Mouse (Mus musculus): ENCODE results near the gene Gm9913. TPM values are rescaled to one million over a fixed set of nuclear protein-coding genes. Genes with fewer than 3 reads are reported as not detected.
A peak's percentile ranks its signal among the peaks of the same experiment; 100 is the strongest.

The Gm9913 gene
- polyA plus RNA-seq, 1 experiment = not detected

- H3K4me1 ChIP-seq = peaks cover 29% of the 10 kb centered on the region
- TF ChIP-seq GATA1 (IDR thresholded peaks at IDR 0.05; ENCODE audit: borderline replicate concordance, low read length) (no peak), FLI1 (IDR thresholded peaks at IDR 0.05; ENCODE audit: low read length) (no peak)
- no peaks in the 10 kb centered on the region for H3K9me3 ChIP-seq
- H3K27me3 ChIP-seq (replicated peaks) = peaks cover 39% of the 10 kb centered on the region
- H3K4me3 ChIP-seq (replicated peaks) = no peak overlapping the region
- no peaks in the 10 kb centered on the region for H3K36me3 ChIP-seq (replicated peaks; ENCODE audit: low read length)
These were observed 27.5 kb upstream of the Gm9913 start for GRCm38 (mm10) chr2:125477367-125477766.

GRCm38 (mm10) chr2:125478705-125479104 lies 26.2 kb upstream of the Gm9913 start:
- Histone ChIP-seq H3K4me3 (replicated peaks) (no peak overlapping the region), H3K27me3 (replicated peaks) (peaks cover 33% of the 10 kb centered on the region), H3K4me1 (peaks cover 23% of the 10 kb centered on the region), H3K9me3 (peaks cover 4% of the 10 kb centered on the region; the same call in 1 of the 2 replicates), H3K36me3 (replicated peaks; ENCODE audit: low read length) (no peaks in the 10 kb centered on the region)
- TF ChIP-seq GATA1 (IDR thresholded peaks at IDR 0.05; ENCODE audit: borderline replicate concordance, low read length) (no peak), FLI1 (IDR thresholded peaks at IDR 0.05; ENCODE audit: low read length) (no peak)

DNA sequence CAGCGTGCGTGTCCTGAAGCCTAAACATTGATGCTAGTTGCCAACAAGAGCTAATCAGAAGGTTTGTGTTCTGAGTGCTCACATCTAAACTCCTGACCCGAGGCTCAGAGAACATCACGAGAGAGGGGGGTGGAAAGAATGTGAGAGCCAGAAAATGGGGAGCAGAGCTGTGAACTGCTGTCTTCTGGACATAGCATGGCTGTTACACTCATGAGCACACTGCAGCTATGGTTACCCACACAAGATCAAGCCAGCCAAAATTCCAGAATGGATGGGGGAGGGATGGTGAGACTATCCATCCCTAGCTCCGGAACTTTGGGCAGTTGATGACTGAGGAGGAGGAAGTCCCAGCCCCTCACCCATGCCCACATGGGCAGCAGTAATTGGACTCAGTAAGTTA lies 24.8 kb upstream of the Gm9913 start:
- H3K27me3 ChIP-seq (replicated peaks) = peaks cover 39% of the 10 kb centered on the region
- H3K4me1 ChIP-seq = peaks cover 23% of the 10 kb centered on the region
- peaks cover 4% of the 10 kb centered on the region; the same call in 1 of the 2 replicates for H3K9me3 ChIP-seq
- H3K36me3 ChIP-seq (replicated peaks; ENCODE audit: low read length) = no peaks in the 10 kb centered on the region
- TF ChIP-seq FLI1 (IDR thresholded peaks at IDR 0.05; ENCODE audit: low read length) (no peak), GATA1 (IDR thresholded peaks at IDR 0.05; ENCODE audit: borderline replicate concordance, low read length) (no peak)
- H3K4me3 ChIP-seq (replicated peaks) = no peak overlapping the region

DNA sequence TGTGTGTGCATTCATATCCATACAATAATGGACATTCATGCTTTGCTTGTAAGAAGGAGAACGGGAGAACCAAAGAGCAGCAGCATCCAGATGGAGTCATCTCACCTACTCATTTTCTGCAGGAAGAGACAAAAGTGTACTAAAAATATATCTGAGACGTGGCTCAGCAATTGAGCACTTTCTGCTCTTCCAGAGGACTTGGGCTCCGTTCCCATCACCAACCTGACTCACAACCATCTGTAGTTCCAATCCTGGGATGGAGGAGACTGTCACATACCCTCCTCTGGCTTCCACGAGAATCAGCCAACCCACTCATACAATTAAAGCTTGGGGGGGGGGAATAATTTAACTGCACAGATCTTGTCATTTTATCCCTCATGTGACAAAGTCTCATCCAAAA lies 23.8 kb upstream of the Gm9913 start:
- Histone ChIP-seq H3K27me3 (replicated peaks) (peaks cover 47% of the 10 kb centered on the region), H3K9me3 (peaks cover 4% of the 10 kb centered on the region; the same call in 1 of the 2 replicates), H3K4me3 (replicated peaks) (no peak overlapping the region), H3K4me1 (peaks cover 16% of the 10 kb centered on the region), H3K36me3 (replicated peaks; ENCODE audit: low read length) (no peaks in the 10 kb centered on the region)
- TF ChIP-seq FLI1 (IDR thresholded peaks at IDR 0.05; ENCODE audit: low read length) (no peak), GATA1 (IDR thresholded peaks at IDR 0.05; ENCODE audit: borderline replicate concordance, low read length) (no peak)

DNA sequence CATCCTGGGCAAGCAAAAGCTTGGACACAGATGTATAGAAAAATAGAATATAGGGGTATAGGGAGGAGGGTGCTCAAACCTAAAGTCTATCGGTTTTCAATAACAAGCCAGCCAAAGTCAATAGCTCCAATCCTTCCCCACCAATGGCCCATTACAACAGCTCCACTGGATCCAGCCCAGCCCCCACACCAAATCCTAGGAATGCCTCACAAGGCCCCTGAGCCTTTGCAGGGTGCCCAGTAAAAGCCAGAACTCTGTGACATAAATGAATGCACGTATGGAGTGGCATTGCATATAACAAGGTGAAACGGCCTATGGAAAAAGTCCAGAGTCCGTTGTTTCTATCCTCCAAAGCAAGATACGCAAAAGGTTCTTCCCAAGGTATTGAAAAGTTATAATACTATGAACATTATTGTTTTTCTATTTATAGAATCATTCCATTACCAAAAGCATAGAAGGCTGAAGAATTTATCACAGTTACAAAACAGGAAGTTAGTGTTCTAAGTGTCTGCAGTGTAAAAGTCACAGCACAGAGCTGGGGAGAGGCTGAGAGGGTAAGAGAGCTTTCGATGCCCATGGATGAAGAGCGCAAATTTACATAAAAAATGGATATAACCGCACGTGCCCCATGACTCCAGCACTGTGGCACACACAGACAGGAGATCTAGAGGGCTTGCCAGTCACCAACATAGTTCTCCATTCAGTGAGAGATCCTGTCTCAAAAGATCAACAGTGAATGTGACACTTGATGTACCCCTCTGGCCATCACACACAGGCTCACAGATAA lies 23.2 kb upstream of the Gm9913 start:
- Histone ChIP-seq H3K27me3 (replicated peaks) (peaks cover 53% of the 10 kb centered on the region), H3K9me3 (peaks cover 4% of the 10 kb centered on the region; the same call in 1 of the 2 replicates), H3K4me1 (peaks cover 12% of the 10 kb centered on the region), H3K36me3 (replicated peaks; ENCODE audit: low read length) (no peaks in the 10 kb centered on the region), H3K4me3 (replicated peaks) (no peak overlapping the region)
- no peak for TF ChIP-seq FLI1 (IDR thresholded peaks at IDR 0.05; ENCODE audit: low read length)
- TF ChIP-seq GATA1 (IDR thresholded peaks at IDR 0.05; ENCODE audit: borderline replicate concordance, low read length) = no peak

GRCm38 (mm10) chr2:125484164-125484563 lies 20.7 kb upstream of the Gm9913 start:
- Histone ChIP-seq H3K9me3 (peaks cover 4% of the 10 kb centered on the region; the same call in 1 of the 2 replicates), H3K4me3 (replicated peaks) (no peak overlapping the region), H3K36me3 (replicated peaks; ENCODE audit: low read length) (no peaks in the 10 kb centered on the region), H3K27me3 (replicated peaks) (peaks cover 65% of the 10 kb centered on the region), H3K4me1 (peaks cover 20% of the 10 kb centered on the region)
- TF ChIP-seq FLI1 (IDR thresholded peaks at IDR 0.05; ENCODE audit: low read length) (no peak), GATA1 (IDR thresholded peaks at IDR 0.05; ENCODE audit: borderline replicate concordance, low read length) (no peak)

GRCm38 (mm10) chr2:125484910-125485309 lies 20.0 kb upstream of the Gm9913 start:
- Histone ChIP-seq H3K4me1 (peaks cover 20% of the 10 kb centered on the region), H3K27me3 (replicated peaks) (peaks cover 70% of the 10 kb centered on the region), H3K9me3 (peaks cover 4% of the 10 kb centered on the region; the same call in 1 of the 2 replicates), H3K36me3 (replicated peaks; ENCODE audit: low read length) (no peaks in the 10 kb centered on the region), H3K4me3 (replicated peaks) (no peak overlapping the region)
- TF ChIP-seq FLI1 (IDR thresholded peaks at IDR 0.05; ENCODE audit: low read length) = no peak
- no peak for TF ChIP-seq GATA1 (IDR thresholded peaks at IDR 0.05; ENCODE audit: borderline replicate concordance, low read length)

DNA sequence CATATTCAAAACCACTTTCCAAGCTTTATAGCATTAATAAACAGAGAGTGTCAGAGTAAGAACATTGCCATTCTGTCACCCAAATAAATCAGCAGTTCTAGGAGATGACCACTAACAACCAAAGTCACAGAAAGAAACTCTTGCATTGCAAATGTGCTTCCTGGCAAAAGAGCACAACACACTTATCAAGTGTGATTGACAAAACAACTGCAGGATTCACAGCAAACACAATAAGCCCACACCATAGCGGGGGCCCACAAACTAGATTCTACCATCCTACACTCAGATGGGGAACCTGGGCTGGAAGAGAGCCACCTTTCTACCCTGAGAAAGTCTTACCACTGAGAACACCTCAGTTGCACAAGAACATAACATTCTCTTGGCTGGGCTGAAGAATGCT lies 14.9 kb upstream of the Gm9913 start:
- no peak overlapping the region for H3K4me3 ChIP-seq (replicated peaks)
- TF ChIP-seq GATA1 (IDR thresholded peaks at IDR 0.05; ENCODE audit: borderline replicate concordance, low read length) (no peak), FLI1 (IDR thresholded peaks at IDR 0.05; ENCODE audit: low read length) (no peak)
- peaks cover 9% of the 10 kb centered on the region for H3K9me3 ChIP-seq

GRCm38 (mm10) chr2:125492050-125492900 lies 12.6 kb upstream of the Gm9913 start:
- H3K4me3 ChIP-seq (replicated peaks) = peak overlapping the region; percentile 46
- H3K36me3 ChIP-seq (replicated peaks; ENCODE audit: low read length) = no peaks in the 10 kb centered on the region
- TF ChIP-seq GATA1 (IDR thresholded peaks at IDR 0.05; ENCODE audit: borderline replicate concordance, low read length) (no peak), FLI1 (IDR thresholded peaks at IDR 0.05; ENCODE audit: low read length) (no peak)
- peaks cover 41% of the 10 kb centered on the region for H3K4me1 ChIP-seq
- peaks cover 79% of the 10 kb centered on the region for H3K27me3 ChIP-seq (replicated peaks)
- H3K9me3 ChIP-seq = peaks cover 9% of the 10 kb centered on the region

More for the DNA sequence above, 14.9 kb upstream of the Gm9913 start:
- peaks cover 81% of the 10 kb centered on the region for H3K27me3 ChIP-seq (replicated peaks)
- H3K36me3 ChIP-seq (replicated peaks; ENCODE audit: low read length) = no peaks in the 10 kb centered on the region
- H3K4me1 ChIP-seq = peaks cover 45% of the 10 kb centered on the region
